Mouse (Mus musculus) kidney, adult 2 months (tissue): ENCODE data around the gene Akr1c6.
"Not testable (repeated sequence)": the region's sequence is repeated elsewhere in the genome, so short reads cannot be mapped to it uniquely, and the experiment has no call there.

Experiments used
- CTCF ChIP-seq: fragments of 200-500 bp; conservative IDR thresholded peaks from 2 replicates; pipeline ENCODE4 v1.5.1; 2011; ENCODE audit warnings: low read depth, mild to moderate bottlenecking, control low read depth, low read length, moderate library complexity, mixed read lengths; ENCODE audit not compliant: insufficient read depth, insufficient read length
- POLR2A ChIP-seq: fragments of 200-500 bp; IDR thresholded peaks from one replicate; pipeline ENCODE4 v1.6.1; 2011; ENCODE audit warnings: low read depth, low read length, control low read depth

DNA sequence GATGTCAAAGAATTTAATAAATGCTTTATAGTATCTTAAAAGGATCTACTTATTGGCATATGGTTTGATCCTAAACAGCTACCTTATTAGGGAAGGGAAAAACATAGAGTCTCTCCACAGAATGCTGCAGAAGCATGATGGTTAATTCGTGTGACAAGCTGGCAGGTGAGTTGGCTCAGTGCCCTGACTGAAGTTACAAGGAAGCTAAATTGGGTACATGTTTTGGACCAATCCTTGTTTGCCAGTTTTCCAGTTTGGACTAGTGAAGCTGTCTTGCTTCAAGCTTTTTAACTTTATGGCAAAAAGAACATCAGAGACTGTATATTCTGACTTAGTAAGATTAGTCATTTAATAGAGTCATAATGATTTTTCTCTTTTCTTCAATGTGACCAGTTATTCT is 33.7 kb upstream of the Akr1c6 start:
- not testable (repeated sequence) for TF ChIP-seq CTCF, POLR2A
